Mouse (Mus musculus): ENCODE data around the gene Heatr4. TPM values are rescaled to one million over a fixed set of nuclear protein-coding genes. Genes with fewer than 3 reads are reported as not detected.
"Not testable (repeated sequence)": the region's sequence is repeated elsewhere in the genome, so short reads cannot be mapped to it uniquely, and the experiment has no call there.

Heatr4 gene
- not detected for total RNA-seq (2021)
- long read RNA-seq, experiment 1 = 0 reads
- long read RNA-seq, experiment 2 = 0 reads

DNA sequence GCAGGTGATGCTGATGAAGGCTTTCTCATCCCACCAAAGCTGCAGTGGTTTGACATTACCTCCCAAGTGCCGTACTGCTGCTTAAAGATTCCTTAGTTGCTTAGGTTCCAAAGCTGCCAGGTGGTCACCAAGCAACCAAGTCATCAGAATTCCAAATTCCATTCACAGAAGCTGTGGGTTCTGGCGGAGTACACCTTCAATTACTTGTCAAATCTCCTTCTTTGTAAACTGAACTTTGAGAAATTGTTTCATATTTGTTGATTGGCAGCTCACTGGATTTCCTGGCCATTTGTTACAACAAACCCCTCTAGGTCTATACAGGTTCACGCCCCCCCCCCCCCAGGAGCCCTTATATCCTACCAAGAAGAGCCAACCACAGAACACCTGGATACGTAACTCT, at the start of gene Heatr4:
Heatr4 (minus strand) TSS at position 101 of the 400 bp plus-strand sequence.
- no peak for DNase-seq

GRCm38 (mm10) chr12:84034108-84034507, 49.5 kb upstream of the Heatr4 start:
- no peak for DNase-seq

GRCm38 (mm10) chr12:84033302-84033701, 48.6 kb upstream of the Heatr4 start:
- DNase-seq = not testable (repeated sequence)

DNA sequence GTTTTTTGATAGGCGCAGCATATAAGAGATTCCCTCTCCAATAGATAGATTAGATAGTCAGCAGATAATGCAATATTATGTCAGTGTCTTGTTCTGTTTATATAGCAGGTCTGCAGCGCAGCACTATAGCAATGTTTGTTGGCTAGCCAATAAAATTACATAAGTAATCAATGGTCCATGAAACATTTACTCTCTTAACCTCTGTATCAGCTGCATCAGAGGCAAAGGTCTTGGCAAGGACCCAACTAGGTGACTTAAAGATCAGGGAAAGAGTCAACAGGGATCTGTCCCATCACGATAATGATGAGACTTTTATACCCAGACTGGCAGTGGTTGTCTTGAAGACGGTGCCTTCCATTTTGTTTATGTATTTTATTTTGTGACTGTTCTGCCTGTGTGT, 48.2 kb upstream of the Heatr4 start:
- DNase-seq = no peak

- DNase-seq = peak; percentile 81 to 87
Observed at GRCm38 (mm10) chr12:84030659-84031332, 46.1 kb upstream of the Heatr4 start.

- DNase-seq = not testable (repeated sequence)
Observed at GRCm38 (mm10) chr12:84029043-84029442, 44.4 kb upstream of the Heatr4 start.

DNA sequence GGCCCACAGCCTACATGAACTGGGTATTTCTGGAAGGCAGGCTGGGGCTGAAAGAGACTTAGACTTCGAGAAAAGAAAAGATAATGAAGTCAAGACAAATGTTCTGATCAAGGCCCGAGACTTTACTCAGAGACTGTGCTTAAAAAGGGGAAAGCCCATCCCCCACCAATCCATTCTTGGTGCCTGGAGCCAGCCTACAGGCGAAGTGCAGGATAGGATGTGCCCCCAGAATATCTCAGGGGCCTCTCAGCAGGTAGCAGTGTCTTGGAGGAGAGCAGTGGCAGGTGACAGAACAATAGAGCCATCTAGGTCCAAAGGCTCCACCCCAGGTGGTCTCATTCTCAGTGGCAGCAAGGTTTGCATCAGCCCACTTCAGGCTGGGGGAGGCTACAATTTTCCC, 43.7 kb upstream of the Heatr4 start:
- DNase-seq = not testable (repeated sequence)

GRCm38 (mm10) chr12:84025888-84026287, 41.2 kb upstream of the Heatr4 start:
- DNase-seq = no peak

DNA sequence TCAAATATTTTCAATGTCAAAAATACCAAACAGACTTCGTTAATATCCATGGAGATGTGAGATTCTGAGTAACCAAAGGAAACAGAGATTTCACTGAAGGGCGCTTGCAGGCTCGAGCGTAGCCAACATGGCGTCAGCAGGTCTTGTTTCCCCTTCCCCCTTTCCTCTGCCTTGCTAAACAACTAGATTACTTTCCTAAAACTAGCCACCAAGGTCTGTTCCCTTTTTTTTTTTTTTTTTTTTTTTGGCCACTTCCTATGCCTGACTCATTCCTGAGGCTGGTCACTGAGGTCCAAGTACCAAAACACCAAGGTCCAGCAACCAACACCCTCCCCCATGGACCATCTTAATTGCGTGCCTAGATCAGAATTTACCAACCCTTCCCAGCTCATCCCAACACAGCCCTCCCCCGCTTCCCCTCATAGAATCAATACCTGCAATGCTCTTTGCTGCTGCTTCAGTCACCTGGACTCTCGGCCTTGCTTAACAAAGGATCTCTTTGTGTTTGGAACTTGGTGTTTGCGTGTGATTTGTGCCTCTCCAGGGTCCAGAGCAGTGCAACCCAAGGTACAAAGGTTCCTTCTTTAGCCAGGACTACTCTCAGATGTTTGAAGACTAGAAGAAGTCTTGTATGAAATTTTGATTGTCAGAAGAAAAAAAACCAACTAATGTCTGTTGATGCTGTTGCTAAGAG, 38.5 kb upstream of the Heatr4 start:
- no peak for DNase-seq

- DNase-seq = not testable (repeated sequence)
Observed at GRCm38 (mm10) chr12:84022266-84022665, 37.6 kb upstream of the Heatr4 start.

DNA sequence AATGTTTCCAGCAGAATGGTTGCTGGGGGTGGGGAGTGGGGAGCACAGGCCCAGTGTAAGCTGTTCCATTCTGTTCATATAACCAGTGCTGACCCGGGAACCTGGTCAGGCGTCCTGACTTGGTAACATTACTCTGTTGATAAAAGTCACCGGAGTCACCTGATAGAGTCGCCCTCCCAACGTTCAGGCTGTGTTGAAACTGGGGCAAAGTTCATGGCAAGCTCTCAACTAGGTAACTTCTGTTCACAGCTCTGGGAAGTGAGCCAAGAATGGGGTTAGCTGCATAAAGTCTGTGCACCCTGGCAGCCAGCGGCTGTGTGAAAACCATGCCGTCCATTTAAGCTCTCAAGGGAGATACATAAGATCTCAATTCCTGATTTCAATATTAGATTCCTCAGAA, 35.9 kb upstream of the Heatr4 start:
- peak; percentile 56 to 82 for DNase-seq

- DNase-seq = no peak
Observed at GRCm38 (mm10) chr12:84013701-84014100, 29.0 kb upstream of the Heatr4 start.

DNA sequence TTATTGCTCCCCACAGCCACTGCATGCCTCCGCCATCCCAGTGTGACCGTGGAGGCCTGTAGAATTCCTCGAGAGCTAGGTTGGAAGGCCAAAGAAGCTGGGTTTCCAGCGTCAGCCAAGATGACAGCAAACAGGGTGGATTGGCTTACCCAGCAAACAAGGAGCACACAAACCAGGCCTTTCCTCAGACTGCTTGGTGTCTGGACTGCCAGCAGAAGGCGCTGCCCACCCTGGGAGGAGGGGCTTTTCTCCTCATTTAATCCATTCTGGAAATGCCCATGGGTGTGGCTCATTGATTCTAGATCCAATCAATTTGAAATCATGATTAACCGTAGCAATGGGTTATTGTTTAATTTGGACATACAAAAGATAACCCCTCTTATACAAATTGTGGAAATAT, 28.5 kb upstream of the Heatr4 start:
- DNase-seq = no peak

- DNase-seq = peak; percentile 88 to 89
Observed at GRCm38 (mm10) chr12:84011251-84012040, 26.8 kb upstream of the Heatr4 start.

GRCm38 (mm10) chr12:84010201-84010600, 25.5 kb upstream of the Heatr4 start:
- DNase-seq = no peak

DNA sequence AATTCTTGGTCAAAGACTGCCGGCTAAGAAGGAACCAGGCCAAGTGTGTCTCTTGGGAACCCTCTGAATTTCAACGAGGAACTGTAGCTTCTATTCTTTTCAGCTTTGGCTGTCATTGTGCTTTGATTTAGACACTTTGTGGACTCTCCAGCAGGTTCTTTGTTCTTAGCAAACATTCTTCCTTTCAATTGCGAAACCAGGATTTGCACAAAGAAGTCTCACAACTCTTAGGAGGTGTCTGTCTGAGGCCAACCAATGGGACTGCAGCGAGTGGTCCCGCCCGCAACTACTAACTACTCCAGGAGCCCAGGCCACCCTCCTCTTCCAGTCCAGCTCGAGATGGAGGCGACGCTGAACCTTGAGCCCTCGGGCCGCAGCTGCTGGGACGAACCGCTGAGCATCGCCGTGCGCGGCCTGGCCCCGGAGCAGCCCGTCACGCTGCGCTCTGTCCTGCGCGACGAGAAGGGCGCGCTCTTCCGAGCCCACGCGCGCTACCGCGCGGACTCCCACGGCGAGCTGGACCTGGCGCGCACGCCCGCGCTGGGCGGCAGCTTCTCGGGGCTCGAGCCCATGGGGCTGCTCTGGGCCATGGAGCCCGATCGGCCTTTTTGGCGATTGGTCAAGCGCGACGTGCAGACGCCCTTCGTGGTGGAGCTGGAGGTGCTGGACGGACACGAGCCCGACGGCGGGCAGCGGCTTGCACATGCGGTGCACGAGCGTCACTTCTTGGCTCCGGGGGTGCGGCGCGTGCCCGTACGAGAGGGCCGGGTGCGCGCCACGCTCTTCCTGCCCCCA, 24.7 kb upstream of the Heatr4 start, which contains the start of gene Acot1:
Acot1 (plus strand) TSS at position 320 of the 795 bp plus-strand sequence.
- peak; percentile 71 to 75 for DNase-seq

- no peak for DNase-seq
Observed at GRCm38 (mm10) chr12:84008729-84009128, 24.1 kb upstream of the Heatr4 start.

DNA sequence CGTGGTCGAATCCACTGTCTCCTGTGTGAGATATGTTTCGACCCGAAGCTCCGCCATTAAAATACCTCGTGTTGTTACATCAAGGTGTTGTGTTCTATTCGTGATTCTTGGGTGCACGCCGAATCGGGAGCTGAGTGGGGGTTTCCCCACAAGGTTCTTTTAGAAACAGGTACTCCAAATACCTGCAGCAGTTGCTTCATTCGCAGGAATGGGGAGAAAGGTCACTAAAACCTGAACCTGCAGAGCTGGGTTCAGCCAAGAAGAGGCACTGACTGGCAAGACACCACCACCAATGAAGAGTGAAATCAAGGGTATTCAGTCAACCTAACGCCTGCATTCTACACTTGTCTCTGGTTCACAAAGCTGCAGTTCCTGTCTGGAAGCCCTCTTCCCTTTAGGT, 23.6 kb upstream of the Heatr4 start:
- no peak for DNase-seq

DNA sequence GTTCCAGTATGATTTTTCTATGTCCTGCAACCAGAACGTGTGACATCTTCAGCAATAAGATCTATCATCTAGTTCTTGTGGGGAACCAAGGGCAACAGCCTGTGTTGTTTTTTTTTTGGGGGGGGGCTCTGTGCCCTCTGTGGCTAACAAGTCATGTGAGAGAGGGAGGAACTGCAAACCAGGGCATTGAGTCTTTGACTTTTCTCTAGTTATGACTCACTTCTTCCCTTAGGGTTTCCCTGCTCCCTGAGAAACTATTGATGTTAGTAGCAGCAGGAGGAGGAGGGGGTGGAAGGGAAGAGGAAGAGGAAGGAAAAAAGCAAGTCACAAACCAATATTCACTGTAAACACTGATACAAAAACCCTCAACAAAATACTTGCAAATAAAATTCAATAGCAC, 19.2 kb upstream of the Heatr4 start:
- no peak for DNase-seq

- DNase-seq = no peak
Observed at GRCm38 (mm10) chr12:84000418-84000817, 15.8 kb upstream of the Heatr4 start.

- DNase-seq = peak; percentile 41 to 84
Observed at GRCm38 (mm10) chr12:83999237-83999636, 14.6 kb upstream of the Heatr4 start.

Data from adrenal gland, postnatal 36 days (tissue).